Mouse (Mus musculus): ENCODE results near the gene Apol7c.
"Not testable (repeated sequence)": the region's sequence is repeated elsewhere in the genome, so short reads cannot be mapped to it uniquely, and the experiment has no call there.

- TF ChIP-seq CTCF (IDR thresholded peaks at IDR 0.05; ENCODE audit: borderline replicate concordance, insufficient read depth, low read depth, low read length); POLR2A (IDR thresholded peaks at IDR 0.05; ENCODE audit: borderline replicate concordance, insufficient read depth, low read length): not testable (repeated sequence)
Measured at GRCm38 (mm10) chr15:77507966-77508365, 25.1 kb downstream of the Apol7c start, which contains the start of gene Apol11a.

Data from cerebellum, adult 2 months (tissue).